Mouse (Mus musculus): ENCODE results near the gene Mrps15. TPM values are rescaled to one million over a fixed set of nuclear protein-coding genes. Genes with fewer than 3 reads are reported as not detected.

Mrps15 gene
- total RNA-seq, 2 experiments from 2014 or later: 79.5 to 82.5 TPM

DNA sequence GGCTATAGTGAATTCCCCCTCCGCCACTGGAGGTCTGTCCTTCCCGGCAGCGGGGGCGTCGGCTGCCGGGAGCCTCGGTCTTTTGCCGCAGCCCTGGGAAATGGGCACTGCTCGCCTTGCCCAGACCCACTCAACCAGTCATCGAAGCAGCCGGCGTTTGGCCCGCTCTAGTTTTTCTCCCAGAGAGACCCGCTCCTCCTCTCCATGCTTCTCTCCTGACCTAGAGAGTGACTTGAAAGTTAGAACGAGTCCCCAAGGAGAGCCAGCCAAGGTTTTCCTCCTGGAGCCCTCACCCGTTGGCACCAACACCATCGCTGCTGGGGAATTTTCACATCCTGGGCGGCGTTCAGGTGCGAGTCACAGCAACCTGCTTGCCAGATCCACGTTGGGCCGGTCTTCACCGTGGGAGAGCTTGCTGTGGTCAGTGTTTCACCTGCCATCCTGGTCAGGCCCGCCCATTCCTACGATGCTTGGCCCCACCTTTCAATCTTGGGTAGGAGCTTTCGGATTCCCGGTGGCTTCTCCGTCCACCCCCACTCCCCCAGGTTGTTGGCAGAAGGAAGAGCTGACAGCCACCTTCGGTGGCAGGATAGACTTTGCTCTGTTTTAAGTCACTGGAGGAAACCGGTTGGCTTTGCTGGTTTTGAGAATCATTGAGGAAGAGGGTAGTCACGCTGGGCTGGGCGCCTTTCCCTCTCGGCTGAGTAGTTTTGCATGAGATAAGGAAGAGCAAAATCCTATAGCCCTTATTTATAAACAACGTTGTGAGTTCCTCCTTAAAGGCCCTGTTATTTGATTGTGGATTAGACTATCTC, 57.7 kb downstream of the Mrps15 start:
- DNase-seq: no peak
- intact Hi-C loops (cut with DNase I): loop anchor here (5.0 kb wide), 1 partner anchor 98 kb away; the partner anchor contains the start of gene Thrap3

Other genes with a start within 250 kb of the Mrps15 start
- gene Csf3r, start 22.4 kb upstream of the Mrps15 start, total RNA-seq (2021): 1 to 10 TPM in 1 of 2 experiments, under 1 TPM in 1; 1.00 to 1.6 TPM
- 1 to 10 TPM; 2.5 to 2.7 TPM for gene Oscp1, start 11.6 kb downstream of the Mrps15 start, total RNA-seq (2021)
- gene Lsm10, start 49.7 kb downstream of the Mrps15 start, total RNA-seq (2021): 10 to 100 TPM; 14.5 to 16.4 TPM
- gene Stk40, start 57.0 kb downstream of the Mrps15 start, total RNA-seq (2021): 10 to 100 TPM; 33.6 to 41.5 TPM
- 10 to 100 TPM; 15.7 to 16.2 TPM for gene Eva1b, start 100.8 kb downstream of the Mrps15 start, total RNA-seq (2021)
- 1 to 10 TPM; 2.4 to 3.6 TPM for gene Sh3d21, start 116.6 kb downstream of the Mrps15 start, total RNA-seq (2021)
- gene Thrap3, start 155.8 kb downstream of the Mrps15 start, total RNA-seq (2021): 100 to 1,000 TPM; 119 to 123 TPM
- 100 to 1,000 TPM; 248 to 259 TPM for gene Map7d1, start 209.4 kb downstream of the Mrps15 start, total RNA-seq (2021)
- 10 to 100 TPM; 45.9 to 46.3 TPM for gene Trappc3, start 215.4 kb downstream of the Mrps15 start, total RNA-seq (2021)
- under 1 TPM; 0.61 to 0.62 TPM for gene Col8a2, start 239.9 kb downstream of the Mrps15 start, total RNA-seq (2021)